Mouse (Mus musculus) G1E (cell line): ENCODE data around the gene Adra1d.

Experiments
- CTCF ChIP-seq: IDR thresholded peaks from 2 replicates; pipeline ENCODE4 v1.5.1; 2012; ENCODE audit warnings: low read depth, low read length, inconsistent platforms, mixed read lengths
- GATA1 ChIP-seq: IDR thresholded peaks from 2 replicates; pipeline ENCODE4 v1.6.1; 2012; ENCODE audit warnings: borderline replicate concordance, low read length, inconsistent platforms, mixed read lengths

GRCm38 (mm10) chr2:131561891-131562585 lies at the start of gene Adra1d:
- TF ChIP-seq CTCF (no peak), GATA1 (no peak)
